Mouse (Mus musculus) testis, adult 2 months (tissue): ENCODE results near the gene Zfp366.

Experiments
- CTCF ChIP-seq: fragments of 200-500 bp; IDR thresholded peaks from 2 replicates; pipeline ENCODE4 v1.5.1; 2012; ENCODE audit warnings: low read depth, mild to moderate bottlenecking, inconsistent platforms, low read length, moderate library complexity; ENCODE audit not compliant: control insufficient read depth, insufficient read depth, insufficient replicate concordance
- POLR2A ChIP-seq: fragments of 200-500 bp; IDR thresholded peaks from 2 replicates; pipeline ENCODE4 v1.6.1; 2012; ENCODE audit warnings: low read depth, mild to moderate bottlenecking, inconsistent platforms, low read length, moderate library complexity; ENCODE audit not compliant: control insufficient read depth

DNA sequence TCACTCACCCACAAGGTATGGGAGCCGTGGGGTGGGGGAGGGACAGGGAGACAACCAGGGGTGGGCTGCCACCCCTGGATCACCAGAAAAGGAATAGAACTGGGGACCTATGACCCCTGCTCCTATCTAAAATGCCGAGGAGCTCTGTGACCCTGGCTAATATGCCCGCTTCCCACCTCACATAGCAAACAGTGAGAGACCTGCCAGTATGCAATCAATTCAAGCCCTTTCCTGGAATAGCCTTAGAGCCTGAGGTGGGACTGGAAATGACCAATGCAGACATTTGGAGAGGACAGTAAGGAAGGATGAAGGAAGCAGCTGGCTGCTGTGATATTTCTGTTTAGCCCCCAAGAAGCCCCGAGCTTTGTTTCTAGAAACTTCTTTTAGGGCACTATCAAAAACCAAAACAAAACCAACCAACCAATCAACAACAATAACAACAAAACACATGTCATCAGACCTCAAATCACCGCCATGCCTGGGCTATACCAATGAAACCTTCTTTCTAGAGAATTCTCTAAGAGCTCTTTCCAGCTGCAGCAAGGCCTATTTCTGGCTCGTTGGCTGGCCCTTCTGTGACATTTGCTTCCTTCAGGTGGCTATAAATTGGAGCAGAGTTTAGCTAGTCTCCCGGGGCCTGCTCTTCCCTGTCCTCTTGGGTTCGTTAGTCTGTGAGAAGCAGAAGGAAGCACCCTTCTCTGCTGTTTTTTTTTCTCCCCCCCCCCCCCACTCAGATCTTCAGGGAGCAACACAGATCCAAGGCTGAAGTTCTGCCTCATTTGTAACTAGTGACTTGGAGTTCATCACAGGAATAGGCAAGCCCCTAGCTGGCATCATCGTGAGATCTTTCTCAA, 45.2 kb downstream of the Zfp366 start:
- TF ChIP-seq CTCF = no peak
- no peak for TF ChIP-seq POLR2A
